Mouse (Mus musculus) lung, postnatal 0 days (tissue): ENCODE measurements around the gene Cops6. TPM values are rescaled to one million over a fixed set of nuclear protein-coding genes. Genes with fewer than 3 reads are reported as not detected.

Experiments
- ATAC-seq: fragments of 200-750 bp; cut with Nextera tagmentation; 2 replicates; pipeline ENCODE4 v1.8.0; 2017; ENCODE audit warnings: moderate library complexity
- DNase-seq: peaks from one replicate; pipeline ENCODE4 v3.0.0-alpha.2; 2016; ENCODE audit warnings: low spot score
- H3K27ac ChIP-seq: fragments of 300-500 bp; sonication (generic); 2 replicates; pipeline ENCODE4 v1.5.1; 2014; ENCODE audit warnings: antibody characterized with exemption, mild to moderate bottlenecking, low read length, mixed read lengths
- H3K27me3 ChIP-seq: fragments of 300-500 bp; sonication (generic); replicated peaks from 2 replicates; pipeline ENCODE4 v1.6.1; 2014; ENCODE audit warnings: low read length, mixed read lengths; ENCODE audit not compliant: insufficient read depth
- H3K36me3 ChIP-seq: fragments of 300-500 bp; sonication (generic); 2 replicates; pipeline ENCODE4 v1.6.1; 2014; ENCODE audit warnings: low read length, mixed read lengths; ENCODE audit not compliant: insufficient read depth
- H3K4me1 ChIP-seq: fragments of 300-500 bp; sonication (generic); 2 replicates; pipeline ENCODE4 v1.6.1; 2014; ENCODE audit warnings: antibody characterized with exemption, low read depth, low read length, mixed read lengths; ENCODE audit not compliant: insufficient read depth
- H3K4me2 ChIP-seq: fragments of 300-500 bp; sonication (generic); replicated peaks from 2 replicates; pipeline ENCODE4 v1.6.1; 2014; ENCODE audit warnings: low read depth, mild to moderate bottlenecking, low read length, moderate library complexity, mixed read lengths
- H3K4me3 ChIP-seq: fragments of 300-500 bp; sonication (generic); 2 replicates; pipeline ENCODE4 v1.5.1; 2014; ENCODE audit warnings: low read depth, low read length
- H3K9ac ChIP-seq: fragments of 300-500 bp; sonication (generic); replicated peaks from 2 replicates; pipeline ENCODE4 v1.6.1; 2014; ENCODE audit warnings: low read depth, mild to moderate bottlenecking
- H3K9me3 ChIP-seq: fragments of 300-500 bp; sonication (generic); 2 replicates; pipeline ENCODE4 v1.6.1; 2016; ENCODE audit warnings: low read length, mixed read lengths
- CTCF ChIP-seq: IDR thresholded peaks from 2 replicates; pipeline ENCODE4 v1.5.1; 2016; ENCODE audit warnings: antibody characterized with exemption, mild to moderate bottlenecking
- EP300 ChIP-seq: IDR thresholded peaks from 2 replicates; pipeline ENCODE4 v1.6.1; 2016; ENCODE audit warnings: antibody characterized with exemption, mild to moderate bottlenecking, control low read depth
- WGBS: fragments of 180-500 bp; shearing (Covaris S2); extraction: QIAGEN DNeasy Blood & Tissue Kit; methylation state at CpG from one replicate; pipeline ENCODE4 v1.1.7; 2014; 5-methylcytosine and 5-hydroxymethylcytosine counted together
- microRNA counts: library from miRNA; unstranded; fragments of <30 nt; microRNA quantifications from one replicate; lab custom pipeline; 2015
- microRNA-seq: library from miRNA; unstranded; fragments of <30 nt; microRNA quantifications from one replicate; pipeline ENCODE4, GENCODE M21; 2016
- polyA plus RNA-seq: library from polyadenylated mRNA; unstranded; fragments of >200 nt; fragmentation: Nextera tagmentation; extraction: Ambion mirVana; gene quantifications from 2 replicates; pipeline ENCODE4 v1.2.1, GENCODE M21; 2015

Gene Cops6
- polyA plus RNA-seq, 1 experiment from 2014 or later = 173 TPM

- no peak overlapping the region for H3K9ac ChIP-seq
- H3K4me3 ChIP-seq = no peak overlapping the region
- no peak overlapping the region for H3K4me2 ChIP-seq
- 11% methylated on average over 1 of the region's 1 CpGs for WGBS
- H3K4me1 ChIP-seq = peaks cover 4% of the 10 kb centered on the region; the same call in 1 of the 2 replicates
- no peaks in the 10 kb centered on the region for H3K27me3 ChIP-seq
- no peak for DNase-seq
- ATAC-seq = no peak
- no peak overlapping the region for H3K27ac ChIP-seq
- H3K36me3 ChIP-seq = no peaks in the 10 kb centered on the region
- H3K9me3 ChIP-seq = no peaks in the 10 kb centered on the region
- TF ChIP-seq CTCF = peak; percentile 44
- TF ChIP-seq EP300 = no peak
These were observed 38.7 kb downstream of the Cops6 start for GRCm38 (mm10) chr5:138199576-138199975.

GRCm38 (mm10) chr5:138202086-138202485 is 41.2 kb downstream of the Cops6 start:
- H3K4me3 ChIP-seq = no peak overlapping the region
- no peaks in the 10 kb centered on the region for H3K9me3 ChIP-seq
- no peaks in the 10 kb centered on the region for H3K36me3 ChIP-seq
- no peaks in the 10 kb centered on the region for H3K4me1 ChIP-seq
- H3K4me2 ChIP-seq = no peak overlapping the region
- no peak for DNase-seq
- H3K27me3 ChIP-seq = no peaks in the 10 kb centered on the region
- 76% methylated on average over 3 of the region's 3 CpGs for WGBS
- no peak for ATAC-seq
- no peak overlapping the region for H3K9ac ChIP-seq
- no peak overlapping the region for H3K27ac ChIP-seq
- TF ChIP-seq CTCF = no peak
- no peak for TF ChIP-seq EP300

GRCm38 (mm10) chr5:138207253-138207652 is 46.4 kb downstream of the Cops6 start:
- H3K9ac ChIP-seq = no peak overlapping the region
- no peaks in the 10 kb centered on the region for H3K4me1 ChIP-seq
- H3K27ac ChIP-seq = no peak overlapping the region
- ATAC-seq = no peak
- DNase-seq = no peak
- WGBS = 84% methylated on average over 1 of the region's 1 CpGs
- H3K36me3 ChIP-seq = no peaks in the 10 kb centered on the region
- no peak overlapping the region for H3K4me3 ChIP-seq
- H3K9me3 ChIP-seq = no peaks in the 10 kb centered on the region
- no peaks in the 10 kb centered on the region for H3K27me3 ChIP-seq
- no peak overlapping the region for H3K4me2 ChIP-seq
- TF ChIP-seq CTCF (no peak), EP300 (no peak)

GRCm38 (mm10) chr5:138207873-138208272 is 47.0 kb downstream of the Cops6 start:
- no peak for ATAC-seq
- no peak overlapping the region for H3K9ac ChIP-seq
- no peak for DNase-seq
- H3K9me3 ChIP-seq = no peaks in the 10 kb centered on the region
- no peak overlapping the region for H3K4me3 ChIP-seq
- 75% methylated on average over 4 of the region's 4 CpGs for WGBS
- H3K36me3 ChIP-seq = no peaks in the 10 kb centered on the region
- no peaks in the 10 kb centered on the region for H3K27me3 ChIP-seq
- no peak overlapping the region for H3K4me2 ChIP-seq
- no peaks in the 10 kb centered on the region for H3K4me1 ChIP-seq
- TF ChIP-seq EP300 = no peak
- TF ChIP-seq CTCF = no peak
- H3K27ac ChIP-seq = no peak overlapping the region

MicroRNAs within 50 kb of the gene (microRNA counts, 519-probe panel; counts per million panel counts)
- 5,446 counts per million, percentile 70 among the panel's probes with 10 or more counts for microRNA mmu-miR-106b (lab: Ali Mortazavi, UCI)
- microRNA mmu-miR-25 (lab: Ali Mortazavi, UCI) = 6,410 counts per million, percentile 86 among the panel's probes with 10 or more counts
- microRNA mmu-miR-93 (lab: Ali Mortazavi, UCI) = 5,255 counts per million, percentile 63 among the panel's probes with 10 or more counts

Small RNAs within 50 kb of the gene (microRNA-seq; reads per million reads assigned to microRNA genes)
- gene Mir106b = 4,584 reads per million, percentile 89 among the genes with 10 or more reads in this experiment
- 655 reads per million, percentile 71 among the genes with 10 or more reads in this experiment for gene Mir25
- gene Mir93 = 3,728 reads per million, percentile 88 among the genes with 10 or more reads in this experiment

Other genes starting within 250 kb of the Cops6 start
- gene Cyp3a13, start 239.5 kb upstream of the Cops6 start, polyA plus RNA-seq = 2.1 and 2.6 TPM in 2 replicates
- not detected in 2 replicates for gene Gjc3, start 198.0 kb upstream of the Cops6 start, polyA plus RNA-seq
- 0.20 and 0.82 TPM in 2 replicates for gene Azgp1, start 179.6 kb upstream of the Cops6 start, polyA plus RNA-seq
- gene Smok3a, start 139.8 kb upstream of the Cops6 start, polyA plus RNA-seq = not detected in 2 replicates
- gene Smok3b, start 139.6 kb upstream of the Cops6 start, polyA plus RNA-seq = not detected in 2 replicates
- not detected in 2 replicates for gene Smok3c, start 107.9 kb upstream of the Cops6 start, polyA plus RNA-seq
- gene Zkscan1, start 76.0 kb upstream of the Cops6 start, polyA plus RNA-seq = 8.1 and 8.2 TPM in 2 replicates
- gene Zscan21, start 44.2 kb upstream of the Cops6 start, polyA plus RNA-seq = 32.1 and 35.1 TPM in 2 replicates
- gene Zfp113, start 5.3 kb upstream of the Cops6 start, polyA plus RNA-seq = 11.4 and 12.3 TPM in 2 replicates
- 10.9 and 11.1 TPM in 2 replicates for gene Ap4m1, start 10.9 kb downstream of the Cops6 start, polyA plus RNA-seq
- 36.2 and 37.5 TPM in 2 replicates for gene Mcm7, start 11.4 kb downstream of the Cops6 start, polyA plus RNA-seq
- gene Taf6, start 26.4 kb downstream of the Cops6 start, polyA plus RNA-seq = 37.5 and 41.1 TPM in 2 replicates
- 24.2 and 26.3 TPM in 2 replicates for gene Cnpy4, start 26.4 kb downstream of the Cops6 start, polyA plus RNA-seq
- 6.3 and 6.7 TPM in 2 replicates for gene Mblac1, start 33.2 kb downstream of the Cops6 start, polyA plus RNA-seq
- gene Nxpe5, start 64.8 kb downstream of the Cops6 start, polyA plus RNA-seq = 0.05 and 0.11 TPM in 2 replicates
- 73.5 and 75.6 TPM in 2 replicates for gene Lamtor4, start 94.4 kb downstream of the Cops6 start, polyA plus RNA-seq
- gene BC037034, start 103.0 kb downstream of the Cops6 start, polyA plus RNA-seq = 2.9 and 3.2 TPM in 2 replicates
- gene Gal3st4, start 111.8 kb downstream of the Cops6 start, polyA plus RNA-seq = 0.84 and 1.2 TPM in 2 replicates
- gene Gm43720, start 118.9 kb downstream of the Cops6 start, polyA plus RNA-seq = 0.02 and 0.11 TPM in 2 replicates
- 2.0 and 2.7 TPM in 2 replicates for gene Gpc2, start 118.9 kb downstream of the Cops6 start, polyA plus RNA-seq
- gene Stag3, start 119.2 kb downstream of the Cops6 start, polyA plus RNA-seq = 0.20 and 0.37 TPM in 2 replicates
- gene Pvrig, start 180.9 kb downstream of the Cops6 start, polyA plus RNA-seq = 0.17 TPM in 1 of 2 replicates, not detected in the other